28 mouse cellular contexts compared by ENCODE assay signal in the genomic region with DNA sequence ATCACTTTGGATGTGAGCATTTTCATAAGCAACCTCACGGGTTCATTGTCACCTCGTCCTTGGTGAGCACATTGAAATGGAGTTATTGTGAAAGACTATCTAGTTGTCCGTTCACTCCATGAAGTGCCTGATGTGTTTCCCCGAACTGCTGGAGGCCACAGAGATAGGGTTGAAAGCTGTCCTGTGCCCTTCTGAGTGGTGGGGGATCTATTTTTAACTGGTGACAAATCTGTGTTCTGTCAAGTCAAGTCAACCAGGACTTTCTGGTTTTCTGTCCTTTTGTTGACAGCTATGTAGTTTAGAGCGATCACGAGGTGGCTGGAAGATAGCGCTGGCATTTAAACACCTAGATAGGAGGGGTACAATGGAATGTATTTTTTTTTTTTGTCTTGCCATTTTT. TPM values are rescaled to one million over a fixed set of nuclear protein-coding genes. Genes with fewer than 3 reads are reported as not detected.
A peak's percentile ranks its signal among the peaks of the same experiment; 100 is the strongest.
DNase-seq lines count a peak whose midpoint lies in the region; ATAC-seq lines count a peak whose summit lies in the region.
"Had no signal": no experiment of that assay in that cellular context is flagged by ENCODE, and none has a peak within 500 bp of the region (broad histone marks: within the 10 kb centered on the region; RNA-seq: fewer than 3 reads in every experiment).

No protein-coding gene starts in this region.

- H3K27ac ChIP-seq in heart, embryonic 10.5 days: peak overlapping the region; percentile 79
- peak overlapping the region; percentile 93 for H3K27ac ChIP-seq in heart, embryonic 14.5 days (replicated peaks in 1 of 2; ENCODE audit: control insufficient read depth in 1 of 2, insufficient read depth in 1 of 2, low read depth in 2 of 2, low read length in 2 of 2)
- H3K27ac ChIP-seq: forebrain, embryonic 12.5 days; hindbrain, embryonic 13.5 days; liver, embryonic 12.5 days; macrophage; stomach, embryonic 15.5 days had no signal

- intact Hi-C loops in heart, postnatal 25 days (cut with DNase I): no loop called here

- H3K4me1 ChIP-seq in heart, embryonic 10.5 days: peaks cover 66% of the 10 kb centered on the region
- H3K4me1 ChIP-seq in heart, embryonic 14.5 days (ENCODE audit: control insufficient read depth in 2 of 2, insufficient read depth in 2 of 2, low read length in 2 of 2): peaks cover 36 to 85% of the 10 kb centered on the region in 2 experiments
- H3K4me1 ChIP-seq: forebrain, embryonic 12.5 days; hindbrain, embryonic 13.5 days; stomach, embryonic 15.5 days had no signal

- peak overlapping the region; percentile 4; the same call in 1 of the 2 replicates for H3K4me3 ChIP-seq in heart, embryonic 10.5 days
- no peak overlapping the region for H3K4me3 ChIP-seq in heart, embryonic 14.5 days (ENCODE audit: control insufficient read depth in 1 of 2, insufficient read depth in 1 of 2, low read depth in 1 of 2, low read length in 2 of 2)
- H3K4me3 ChIP-seq: erythroblast, embryonic 14.5 days; forebrain, embryonic 12.5 days; hindbrain, embryonic 13.5 days; liver, embryonic 12.5 days; stomach, embryonic 15.5 days had no signal

- H3K27me3 ChIP-seq in heart, embryonic 10.5 days (ENCODE audit: insufficient read depth, poor library complexity, severe bottlenecking): no peaks in the 10 kb centered on the region
- H3K27me3 ChIP-seq in heart, embryonic 14.5 days (ENCODE audit: control insufficient read depth, insufficient read depth, low read length): no peaks in the 10 kb centered on the region
- H3K27me3 ChIP-seq: forebrain, embryonic 12.5 days; hindbrain, embryonic 13.5 days; stomach, embryonic 15.5 days had no signal

- DNase-seq in heart, adult 11 months: peak; percentile 97
- no peak for DNase-seq in heart, postnatal 25 days (ENCODE audit: low spot score)
- peak; percentile 89 for DNase-seq in heart, embryonic 10.5 days (ENCODE audit: low spot score)
- DNase-seq in heart, postnatal 4 days: peak; percentile 50
- DNase-seq in lung, postnatal 10 days: no peak
- no peak for DNase-seq in B cell, adult 2 months
- DNase-seq: adrenal gland, postnatal 10 days; cerebellum, adult 11-12 months; cerebellum, adult 9-11 months; forebrain, postnatal 0 days; gastrocnemius, postnatal 14 days; kidney, adult 9 months; kidney, postnatal 10 days; layer of hippocampus, postnatal 36 days; left cerebral cortex, postnatal 4 days; liver, postnatal 0 days; midbrain, embryonic 14.5 days; right cerebral cortex, postnatal 25 days; thymus, postnatal 14 days had no signal

- H3K4me2 ChIP-seq in heart, embryonic 14.5 days (ENCODE audit: low read length): peak overlapping the region; percentile 51
- H3K4me2 ChIP-seq: forebrain, embryonic 12.5 days; hindbrain, embryonic 13.5 days; liver, embryonic 12.5 days; stomach, embryonic 15.5 days had no signal

- peak overlapping the region; percentile 54 for H3K9ac ChIP-seq in heart, embryonic 14.5 days (ENCODE audit: low read length)
- H3K9ac ChIP-seq: forebrain, embryonic 12.5 days; forebrain, postnatal 0 days; hindbrain, embryonic 13.5 days; liver, embryonic 12.5 days; liver, postnatal 0 days; stomach, embryonic 15.5 days had no signal

- peaks cover 2% of the 10 kb centered on the region; the same call in 1 of the 2 replicates for H3K9me3 ChIP-seq in heart, embryonic 10.5 days
- H3K9me3 ChIP-seq in heart, embryonic 14.5 days (ENCODE audit: control insufficient read depth, low read length): peaks cover 14% of the 10 kb centered on the region; the same call in 1 of the 2 replicates
- H3K9me3 ChIP-seq: liver, embryonic 12.5 days; stomach, embryonic 15.5 days had no signal

- ATAC-seq in heart, embryonic 14.5 days (ENCODE audit: insufficient number of reproducible peaks, insufficient read depth, low FRiP score, low read depth): peak; percentile 80
- ATAC-seq: forebrain, postnatal 0 days; intestine, postnatal 0 days; liver, embryonic 12.5 days; liver, postnatal 0 days had no signal

- H3K36me3 ChIP-seq in heart, embryonic 10.5 days: peaks cover 15% of the 10 kb centered on the region; the same call in 1 of the 2 replicates
- peaks cover 6% of the 10 kb centered on the region for H3K36me3 ChIP-seq in heart, embryonic 14.5 days (ENCODE audit: control insufficient read depth, insufficient read depth, low read length)
- H3K36me3 ChIP-seq: forebrain, embryonic 12.5 days; hindbrain, embryonic 13.5 days; liver, embryonic 12.5 days; stomach, embryonic 15.5 days had no signal

- 18% methylated on average over 7 of the region's 7 CpGs for WGBS in heart, embryonic 10.5 days
- 15% methylated on average over 7 of the region's 7 CpGs for WGBS in heart, embryonic 14.5 days

RNA-seq across cellular contexts. Expression of a gene that starts 39.4 kb away (rescaled TPM):
- total RNA-seq in heart, postnatal 25 days (2021): 100 to 1,000 TPM; 203 to 227 TPM
- polyA plus RNA-seq in heart, embryonic 10.5 days (2016; fragmentation: Nextera tagmentation; extraction: Ambion mirVana): 18.3 and 34.7 TPM in 2 replicates
- 52.0 and 55.2 TPM in 2 replicates for polyA plus RNA-seq in heart, embryonic 14.5 days (2014; fragmentation: Nextera tagmentation; extraction: Ambion mirVana)
- total RNA-seq in heart, postnatal 4 days (2021): 100 to 1,000 TPM; 265 to 287 TPM
- total RNA-seq: neutrophil, adult 5-6 weeks had no signal
- polyA plus RNA-seq: erythroblast, embryonic 14.5 days; macrophage had no signal

Comparison
In these comparisons a context has a peak if more than half of its experiments do, and no peak if none do; other contexts are left out.
1. DNase-seq: peak in heart, adult 11 months (single experiment), heart, embryonic 10.5 days (single experiment) and heart, postnatal 4 days (single experiment); none in heart, postnatal 25 days (single experiment), lung, postnatal 10 days (single experiment) and B cell, adult 2 months (0 of 2).